Mouse (Mus musculus) liver, embryonic 12.5 days (tissue): ENCODE measurements around the gene Tprn. TPM values are rescaled to one million over a fixed set of nuclear protein-coding genes. Genes with fewer than 3 reads are reported as not detected.

ENCODE experiments used
- ATAC-seq: fragments of 200-750 bp; cut with Nextera tagmentation; 2 replicates; pipeline ENCODE4 v1.8.0; 2017; ENCODE audit warnings: moderate number of reproducible peaks, mild to moderate bottlenecking, moderate library complexity
- H3K27ac ChIP-seq: fragments of 300-500 bp; sonication (generic); 2 replicates; pipeline ENCODE4 v1.5.1; 2016; ENCODE audit warnings: mild to moderate bottlenecking
- H3K27me3 ChIP-seq: fragments of 300-500 bp; sonication (generic); replicated peaks from 2 replicates; pipeline ENCODE4 v1.6.1; 2016; ENCODE audit warnings: mild to moderate bottlenecking, moderate library complexity
- H3K36me3 ChIP-seq: fragments of 300-500 bp; sonication (generic); 2 replicates; pipeline ENCODE4 v1.6.1; 2016; ENCODE audit warnings: mild to moderate bottlenecking, moderate library complexity
- H3K4me1 ChIP-seq: fragments of 300-500 bp; sonication (generic); 2 replicates; pipeline ENCODE4 v1.6.1; 2016
- H3K4me2 ChIP-seq: fragments of 300-500 bp; sonication (generic); 2 replicates; pipeline ENCODE4 v1.6.1; 2016; ENCODE audit warnings: mild to moderate bottlenecking, moderate library complexity
- H3K4me3 ChIP-seq: fragments of 300-500 bp; sonication (generic); 2 replicates; pipeline ENCODE4 v1.5.1; 2016; ENCODE audit warnings: mild to moderate bottlenecking, moderate library complexity
- H3K9ac ChIP-seq: fragments of 300-500 bp; sonication (generic); 2 replicates; pipeline ENCODE4 v1.6.1; 2016; ENCODE audit warnings: mild to moderate bottlenecking, moderate library complexity
- H3K9me3 ChIP-seq: fragments of 300-500 bp; sonication (generic); replicated peaks from 2 replicates; pipeline ENCODE4 v1.6.1; 2016; ENCODE audit warnings: mild to moderate bottlenecking, moderate library complexity
- WGBS: fragments of 180-500 bp; shearing (Covaris S2); methylation state at CpG from one replicate; pipeline ENCODE4 v1.1.7; 2016; ENCODE audit not compliant: insufficient replicate concordance; 5-methylcytosine and 5-hydroxymethylcytosine counted together
- polyA plus RNA-seq: library from polyadenylated mRNA; unstranded; fragments of >200 nt; fragmentation: Nextera tagmentation; extraction: Ambion mirVana; gene quantifications from 2 replicates; pipeline ENCODE4 v1.2.1, GENCODE M21; 2016

Tprn gene
- 7.9 and 9.0 TPM in 2 replicates for polyA plus RNA-seq

- H3K9me3 ChIP-seq: no peaks in the 10 kb centered on the region
- no peaks in the 10 kb centered on the region; the same call in 1 of the 2 replicates for H3K36me3 ChIP-seq
- H3K4me1 ChIP-seq: peaks cover 56% of the 10 kb centered on the region
- peak within 1 kb of the TSS; percentile 84 for H3K4me3 ChIP-seq
- H3K9ac ChIP-seq: peak within 1 kb of the TSS; percentile 86
- H3K27ac ChIP-seq: peak within 1 kb of the TSS; percentile 77
- WGBS: under 1% methylated on average over 39 of the region's 39 CpGs
- peaks cover 11% of the 10 kb centered on the region for H3K27me3 ChIP-seq
- H3K4me2 ChIP-seq: peak within 1 kb of the TSS; percentile 100
- peak; percentile 97 for ATAC-seq
Observed at GRCm38 (mm10) chr2:25262291-25262767, at the start of gene Tprn. Tprn (plus strand) TSS chr2:25262618.

GRCm38 (mm10) chr2:25213266-25213865, 49.1 kb upstream of the Tprn start:
- Histone ChIP-seq H3K9ac (no peak overlapping the region), H3K4me3 (no peak overlapping the region), H3K4me1 (peaks cover 31% of the 10 kb centered on the region), H3K4me2 (no peak overlapping the region; the same call in 1 of the 2 replicates), H3K9me3 (no peaks in the 10 kb centered on the region), H3K27me3 (peaks cover 23% of the 10 kb centered on the region), H3K36me3 (peaks cover 14% of the 10 kb centered on the region), H3K27ac (no peak overlapping the region)
- WGBS: 60% methylated on average over 23 of the region's 23 CpGs
- no peak for ATAC-seq

GRCm38 (mm10) chr2:25214444-25214843, 48.0 kb upstream of the Tprn start, which contains the start of gene Stpg3:
Stpg3 (minus strand) TSS chr2:25214637.
- H3K4me2 ChIP-seq: no peak within 1 kb of the TSS; the same call in 1 of the 2 replicates
- 59% methylated on average over 3 of the region's 3 CpGs for WGBS
- no peaks in the 10 kb centered on the region for H3K9me3 ChIP-seq
- no peak for ATAC-seq
- H3K4me1 ChIP-seq: peaks cover 27% of the 10 kb centered on the region
- no peak within 1 kb of the TSS for H3K4me3 ChIP-seq
- H3K36me3 ChIP-seq: peaks cover 5% of the 10 kb centered on the region; the same call in 1 of the 2 replicates
- no peak within 1 kb of the TSS for H3K27ac ChIP-seq
- H3K27me3 ChIP-seq: peaks cover 29% of the 10 kb centered on the region
- H3K9ac ChIP-seq: no peak within 1 kb of the TSS

- Histone ChIP-seq H3K9ac (no peak overlapping the region), H3K4me2 (no peak overlapping the region), H3K4me1 (peaks cover 15% of the 10 kb centered on the region; the same call in 1 of the 2 replicates), H3K27me3 (peaks cover 29% of the 10 kb centered on the region), H3K36me3 (peaks cover 15% of the 10 kb centered on the region), H3K4me3 (no peak overlapping the region), H3K27ac (no peak overlapping the region), H3K9me3 (no peaks in the 10 kb centered on the region)
- whole genome bisulfite sequencing: 52% methylated on average over 2 of the region's 2 CpGs
- no peak for ATAC-seq
Observed at GRCm38 (mm10) chr2:25217666-25218065, 44.8 kb upstream of the Tprn start.

- Histone ChIP-seq H3K4me2 (no peak within 1 kb of the TSS), H3K9ac (no peak within 1 kb of the TSS), H3K36me3 (peaks cover 23% of the 10 kb centered on the region), H3K27ac (no peak within 1 kb of the TSS), H3K27me3 (peaks cover 23% of the 10 kb centered on the region), H3K4me3 (no peak within 1 kb of the TSS), H3K4me1 (peaks cover 22% of the 10 kb centered on the region), H3K9me3 (no peaks in the 10 kb centered on the region)
- ATAC-seq: no peak
Observed at GRCm38 (mm10) chr2:25218445-25218844, 44.0 kb upstream of the Tprn start, which contains the start of gene Fam166a. Fam166a (plus strand) TSS chr2:25218745.

DNA sequence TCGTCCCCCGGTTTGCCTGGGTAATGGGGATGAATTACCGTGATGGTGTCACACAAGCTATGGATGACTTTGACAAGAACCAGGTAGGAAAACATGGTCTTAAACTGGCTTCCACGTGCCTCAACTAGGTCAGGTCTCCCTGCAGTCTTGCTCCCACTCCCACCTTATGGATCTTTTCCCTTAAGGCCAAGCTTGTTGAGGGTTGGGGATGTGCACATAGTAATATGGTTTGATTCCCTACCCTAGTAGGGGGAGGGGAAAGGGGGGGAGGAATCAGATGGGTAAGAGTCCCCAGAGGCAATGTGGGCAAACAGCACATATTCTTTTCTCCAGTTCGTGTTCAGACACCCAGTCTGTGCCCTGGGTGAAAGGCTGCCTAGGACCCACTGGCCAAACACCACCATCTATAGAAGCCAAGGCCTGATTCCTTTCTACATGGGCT, 41.1 kb upstream of the Tprn start:
- no peak overlapping the region for H3K9ac ChIP-seq
- H3K9me3 ChIP-seq: no peaks in the 10 kb centered on the region
- peaks cover 7% of the 10 kb centered on the region; the same call in 1 of the 2 replicates for H3K27me3 ChIP-seq
- peaks cover 28% of the 10 kb centered on the region for H3K36me3 ChIP-seq
- WGBS: 62% methylated on average over 5 of the region's 5 CpGs
- peak overlapping the region; percentile 88 for H3K4me2 ChIP-seq
- peak overlapping the region; percentile 15 for H3K27ac ChIP-seq
- H3K4me1 ChIP-seq: peaks cover 33% of the 10 kb centered on the region
- no peak for ATAC-seq
- peak overlapping the region; percentile 25 for H3K4me3 ChIP-seq

GRCm38 (mm10) chr2:25223681-25224491, 38.5 kb upstream of the Tprn start:
- Histone ChIP-seq H3K4me3 (peak overlapping the region; percentile 99), H3K27ac (peak overlapping the region; percentile 100), H3K36me3 (peaks cover 28% of the 10 kb centered on the region), H3K4me1 (peaks cover 46% of the 10 kb centered on the region), H3K4me2 (peak overlapping the region; percentile 88), H3K27me3 (peaks cover under 1% of the 10 kb centered on the region; the same call in 1 of the 2 replicates), H3K9ac (peak overlapping the region; percentile 95), H3K9me3 (no peaks in the 10 kb centered on the region)
- peak; percentile 79 for ATAC-seq
- under 1% methylated on average over 53 of the region's 53 CpGs for WGBS

DNA sequence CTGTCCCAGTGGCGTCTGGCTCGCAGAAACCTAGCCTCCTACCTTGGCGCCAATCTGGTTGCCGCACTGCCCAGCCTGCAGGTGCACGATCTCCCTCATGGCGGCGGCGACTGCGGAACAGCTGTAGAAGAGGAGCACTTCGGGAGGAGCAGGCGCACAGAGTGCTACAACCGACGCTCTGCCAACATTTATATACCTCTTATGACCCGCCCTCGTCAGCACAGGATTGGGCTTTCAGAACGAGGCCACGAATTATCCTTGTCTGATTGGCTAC, 38.0 kb upstream of the Tprn start, which contains the start of gene Tubb4b:
TSS of gene Tubb4b (minus strand) at position 211 of the 274 bp plus-strand sequence.
- no peaks in the 10 kb centered on the region for H3K27me3 ChIP-seq
- ATAC-seq: no peak
- peak within 1 kb of the TSS; percentile 88 for H3K4me2 ChIP-seq
- peak within 1 kb of the TSS; percentile 95 for H3K9ac ChIP-seq
- H3K4me1 ChIP-seq: peaks cover 50% of the 10 kb centered on the region
- H3K36me3 ChIP-seq: peaks cover 28% of the 10 kb centered on the region
- H3K27ac ChIP-seq: peak within 1 kb of the TSS; percentile 100
- WGBS: 0% methylated on average over 17 of the region's 17 CpGs
- H3K9me3 ChIP-seq: no peaks in the 10 kb centered on the region
- H3K4me3 ChIP-seq: peak within 1 kb of the TSS; percentile 99

DNA sequence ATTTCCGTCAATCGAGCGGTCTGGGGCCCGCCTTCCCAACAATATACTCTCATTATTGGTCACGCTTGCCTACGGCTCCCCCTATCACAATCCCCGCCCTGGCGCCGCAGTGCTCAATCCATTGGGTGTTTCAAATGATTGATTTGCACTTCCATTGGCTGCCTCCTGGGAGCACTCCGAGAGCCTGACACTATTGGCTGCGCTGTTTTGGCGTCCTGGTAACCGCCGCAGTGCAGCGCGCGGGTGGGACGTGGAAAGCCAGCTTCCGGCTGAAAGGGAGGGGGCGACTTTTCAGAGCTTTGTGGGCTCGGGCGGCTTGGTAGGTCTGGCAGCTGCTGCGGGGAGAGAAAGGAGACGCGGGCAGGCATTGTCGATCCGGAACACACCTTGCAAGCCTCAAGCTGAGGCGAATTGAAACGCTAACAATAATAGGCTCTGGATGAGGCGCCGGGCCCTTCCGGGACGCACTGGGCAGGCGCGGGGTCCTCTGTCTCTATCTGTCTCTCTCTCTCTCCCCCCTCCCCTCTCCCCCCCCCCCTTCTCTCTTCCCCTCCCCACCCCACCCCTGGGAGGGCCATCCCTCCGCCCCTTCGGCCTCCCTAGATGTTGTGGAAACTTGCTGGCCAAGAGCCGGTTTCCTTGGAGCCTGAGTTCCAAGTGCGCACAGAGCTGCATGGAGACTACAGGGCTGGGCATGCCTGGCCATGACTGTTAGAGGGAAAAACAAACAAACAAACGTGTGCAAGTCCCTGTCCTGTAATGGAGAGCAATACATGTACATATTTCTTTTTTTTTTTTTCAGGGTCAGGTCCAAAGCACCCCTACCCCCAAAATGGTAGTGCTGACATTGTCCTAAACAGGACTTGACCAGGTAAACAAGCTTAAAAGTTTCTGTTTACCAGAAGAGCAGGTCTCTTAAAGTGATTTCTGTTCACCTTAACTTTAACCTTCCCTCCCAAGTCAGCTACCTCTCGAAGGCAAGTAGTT, 37.4 kb upstream of the Tprn start:
- no peaks in the 10 kb centered on the region for H3K9me3 ChIP-seq
- peaks cover 50% of the 10 kb centered on the region for H3K4me1 ChIP-seq
- H3K36me3 ChIP-seq: peaks cover 28% of the 10 kb centered on the region
- peak overlapping the region; percentile 75 for H3K4me2 ChIP-seq
- WGBS: 2% methylated on average over 41 of the region's 41 CpGs
- H3K27me3 ChIP-seq: 0 out of 2 replicates have a peak, but pooled peaks cover under 1% of the 10 kb centered on the region
- H3K4me3 ChIP-seq: peak overlapping the region; percentile 99
- peak overlapping the region; percentile 84 for H3K9ac ChIP-seq
- H3K27ac ChIP-seq: peak overlapping the region; percentile 96
- ATAC-seq: peak; percentile 90

DNA sequence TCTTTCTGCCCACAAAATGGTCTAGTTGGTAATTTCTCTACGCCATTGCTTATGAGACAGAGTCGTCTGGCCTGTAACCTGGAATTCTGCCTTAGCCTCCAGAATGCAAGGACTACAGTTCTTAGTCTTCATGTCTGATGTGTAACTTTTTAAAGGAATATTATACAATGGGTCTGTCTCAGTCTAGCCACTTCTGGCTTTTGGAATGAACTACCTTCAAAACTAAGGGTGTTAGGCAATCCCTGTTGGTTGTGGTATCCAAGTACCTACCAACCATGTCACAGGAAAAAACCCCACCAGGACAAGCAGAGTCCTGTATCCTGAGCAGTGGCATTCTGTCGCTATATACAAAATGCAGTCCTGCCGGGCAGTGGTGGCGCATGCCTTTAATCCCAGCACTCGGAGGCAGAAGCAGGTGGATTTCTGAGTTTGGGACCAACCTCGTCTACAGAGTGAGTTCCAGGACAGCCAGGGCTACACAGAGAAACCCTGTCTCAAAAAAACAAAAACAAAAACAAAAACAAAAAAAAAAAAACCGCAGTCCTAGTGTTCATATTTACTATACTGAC, 36.5 kb upstream of the Tprn start:
- H3K9me3 ChIP-seq: no peaks in the 10 kb centered on the region
- H3K9ac ChIP-seq: peak overlapping the region; percentile 84
- peak overlapping the region; percentile 75 for H3K4me2 ChIP-seq
- peak overlapping the region; percentile 99 for H3K4me3 ChIP-seq
- H3K27ac ChIP-seq: peak overlapping the region; percentile 96
- peaks cover 50% of the 10 kb centered on the region for H3K4me1 ChIP-seq
- WGBS: 80% methylated on average over 8 of the region's 8 CpGs
- no peak for ATAC-seq
- peaks cover 28% of the 10 kb centered on the region for H3K36me3 ChIP-seq
- H3K27me3 ChIP-seq: peaks cover 4% of the 10 kb centered on the region; the same call in 1 of the 2 replicates

DNA sequence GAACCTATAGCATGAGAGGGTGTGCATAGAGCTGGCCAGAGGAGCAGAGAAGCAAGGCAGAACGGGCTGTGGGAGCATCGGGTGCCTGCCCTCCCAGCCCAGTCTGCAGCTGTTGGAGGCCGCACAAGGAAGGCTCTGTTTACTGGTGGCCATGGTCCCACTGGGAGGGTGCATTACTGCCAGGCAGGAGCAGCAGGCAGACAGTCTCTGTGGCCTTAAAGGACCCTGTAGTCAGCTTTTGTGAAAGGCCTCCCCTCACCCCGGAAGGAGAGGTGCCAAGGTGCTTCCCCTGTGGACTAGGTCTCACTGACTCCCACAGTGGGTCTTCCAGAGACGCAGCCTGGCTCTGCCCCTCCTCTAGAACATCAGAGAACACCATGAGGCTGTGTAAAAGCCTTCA, 35.6 kb upstream of the Tprn start:
- Histone ChIP-seq H3K9ac (no peak overlapping the region), H3K27ac (0 out of 2 replicates have a peak overlapping the region, but pooled peaks have one; percentile 7), H3K36me3 (peaks cover 21% of the 10 kb centered on the region), H3K4me3 (no peak overlapping the region), H3K4me1 (peaks cover 45% of the 10 kb centered on the region), H3K4me2 (no peak overlapping the region), H3K9me3 (no peaks in the 10 kb centered on the region), H3K27me3 (peaks cover 14% of the 10 kb centered on the region)
- no peak for ATAC-seq
- WGBS: 81% methylated on average over 5 of the region's 5 CpGs
